Mouse (Mus musculus): Measurements from ENCODE around the gene Fam57b. TPM values are rescaled to one million over a fixed set of nuclear protein-coding genes. Genes with fewer than 3 reads are reported as not detected.

Fam57b gene
- polyA plus RNA-seq, 1 experiment from 2014 or later: 1.1 TPM

DNA sequence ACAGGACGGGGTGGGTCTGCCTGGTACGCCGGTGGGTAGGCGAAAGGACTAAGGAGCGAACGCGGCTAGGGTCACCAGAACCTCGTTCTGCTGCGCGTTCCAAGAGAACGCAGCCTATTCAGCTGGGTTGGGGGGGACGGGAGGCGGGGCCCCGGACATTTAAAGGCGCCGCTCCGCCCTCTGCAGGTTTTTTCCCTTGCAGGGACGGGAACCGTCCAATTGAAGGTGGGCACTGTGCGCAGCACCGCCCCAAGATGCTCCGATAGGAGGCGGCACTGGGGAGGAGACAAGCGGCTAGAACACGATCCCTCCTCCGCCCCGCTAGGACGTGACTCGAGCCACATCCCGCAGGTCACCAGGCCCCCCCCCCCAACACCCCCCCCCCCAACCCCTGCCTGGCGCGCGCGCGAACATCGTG is 1.6 kb downstream of the Fam57b start:
- Histone ChIP-seq H3K27ac (ENCODE audit: low read length) (peak overlapping the region; percentile 98), H3K9ac (replicated peaks; ENCODE audit: low read depth, low read length) (peak overlapping the region; percentile 77), H3K36me3 (ENCODE audit: control insufficient read depth, insufficient read depth, low read length) (peaks cover 33% of the 10 kb centered on the region), H3K9me3 (ENCODE audit: control insufficient read depth, low read depth, low read length) (no peaks in the 10 kb centered on the region), H3K4me3 (ENCODE audit: low read depth, low read length) (peak overlapping the region; percentile 80), H3K4me2 (replicated peaks; ENCODE audit: low read depth, low read length) (peak overlapping the region; percentile 80), H3K4me1 (ENCODE audit: control insufficient read depth, insufficient read depth, low read length) (peaks cover 31% of the 10 kb centered on the region), H3K27me3 (ENCODE audit: control insufficient read depth, insufficient read depth, low read length) (no peaks in the 10 kb centered on the region)
- ATAC-seq (ENCODE audit: insufficient number of reproducible peaks, insufficient read depth, low FRiP score, low read depth): peak; percentile 97
- WGBS: under 1% methylated on average over 30 of the region's 36 CpGs

DNA sequence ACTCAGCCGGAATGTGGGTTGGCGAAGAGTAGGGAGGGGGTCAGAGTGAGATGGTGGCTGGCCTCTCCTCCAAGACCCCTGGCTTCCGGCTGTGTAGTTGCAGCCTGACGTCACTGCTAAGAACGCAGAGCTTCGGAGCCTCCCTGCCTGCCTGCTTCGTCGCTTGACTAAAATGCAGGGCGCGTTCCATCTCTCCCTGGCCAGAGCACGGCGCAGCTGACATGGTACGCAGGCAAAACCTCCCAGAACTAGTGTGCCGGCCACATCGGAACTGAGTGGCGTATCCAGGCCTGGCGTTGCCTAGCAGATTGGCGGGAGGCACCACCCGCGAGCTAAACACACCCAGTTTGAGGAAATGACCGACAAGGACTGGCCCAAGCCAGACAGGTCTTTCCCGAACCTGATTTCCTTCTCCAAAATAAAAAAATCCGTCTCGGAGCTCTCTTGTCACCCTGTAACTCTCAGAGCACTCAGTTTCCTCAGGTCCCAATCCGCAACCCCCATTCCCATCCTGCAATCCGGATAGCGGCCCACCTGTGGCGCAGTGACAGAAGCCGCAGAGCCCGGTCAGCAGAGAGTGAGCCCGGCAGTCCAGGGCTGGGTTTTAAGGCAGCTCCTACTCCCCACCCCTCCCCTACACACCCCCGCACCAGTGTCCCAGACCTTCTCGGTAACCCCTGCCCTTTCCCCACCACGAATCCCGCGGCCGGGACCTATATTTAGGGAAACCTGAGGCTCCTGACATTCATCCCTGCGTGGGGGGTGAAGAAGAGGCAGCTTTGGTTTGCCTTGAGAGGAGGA is 2.2 kb downstream of the Fam57b start:
- H3K4me2 ChIP-seq (replicated peaks; ENCODE audit: low read depth, low read length): peak overlapping the region; percentile 79
- no peaks in the 10 kb centered on the region for H3K27me3 ChIP-seq (ENCODE audit: control insufficient read depth, insufficient read depth, low read length)
- H3K4me1 ChIP-seq (ENCODE audit: control insufficient read depth, insufficient read depth, low read length): peaks cover 32% of the 10 kb centered on the region
- H3K36me3 ChIP-seq (ENCODE audit: control insufficient read depth, insufficient read depth, low read length): peaks cover 27% of the 10 kb centered on the region
- peak overlapping the region; percentile 98 for H3K27ac ChIP-seq (ENCODE audit: low read length)
- H3K4me3 ChIP-seq (ENCODE audit: low read depth, low read length): peak overlapping the region; percentile 80
- WGBS: 1% methylated on average over 36 of the region's 38 CpGs
- ATAC-seq (ENCODE audit: insufficient number of reproducible peaks, insufficient read depth, low FRiP score, low read depth): peak; percentile 87
- no peaks in the 10 kb centered on the region for H3K9me3 ChIP-seq (ENCODE audit: control insufficient read depth, low read depth, low read length)
- H3K9ac ChIP-seq (replicated peaks; ENCODE audit: low read depth, low read length): peak overlapping the region; percentile 41

DNA sequence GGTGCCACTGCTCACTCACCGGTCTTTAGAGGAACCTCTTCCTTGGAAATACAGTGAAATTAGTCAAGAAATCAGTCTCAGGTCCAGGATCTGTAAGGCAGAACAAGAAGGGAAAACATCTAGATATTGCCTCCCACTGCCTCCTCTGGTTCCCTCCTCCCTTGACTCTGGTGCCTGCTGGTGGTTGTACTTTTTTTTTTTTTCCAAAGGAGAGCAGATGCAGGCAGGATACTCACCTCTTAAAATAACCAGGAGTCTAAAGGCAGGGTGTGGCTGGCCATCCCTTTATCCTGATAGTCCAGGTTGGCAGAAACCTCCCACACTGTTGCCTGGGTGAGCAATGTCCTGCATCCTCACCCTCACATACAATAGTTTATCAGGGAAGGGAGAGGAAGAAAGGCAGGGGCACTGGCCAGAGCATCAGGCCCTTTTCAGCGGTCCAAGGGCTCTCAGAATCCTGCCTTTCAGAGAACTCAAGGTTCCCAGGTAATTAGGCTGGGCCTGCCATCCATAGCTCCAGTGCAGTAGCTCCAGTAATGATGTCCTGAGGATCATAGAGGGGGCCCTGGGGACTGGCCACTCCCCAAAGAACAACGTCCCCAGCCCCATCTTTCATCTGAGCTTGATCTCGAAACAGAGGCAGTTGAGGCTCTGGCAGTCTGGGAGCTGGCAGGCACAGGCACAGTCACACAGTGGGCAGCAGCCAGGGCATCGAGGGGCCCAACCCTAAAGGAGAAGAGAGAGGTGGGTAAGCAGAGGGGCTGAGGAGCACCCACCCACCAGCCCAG is 3.0 kb downstream of the Fam57b start:
- WGBS: 51% methylated on average over 5 of the region's 5 CpGs
- H3K4me1 ChIP-seq (ENCODE audit: control insufficient read depth, insufficient read depth, low read length): peaks cover 32% of the 10 kb centered on the region
- ATAC-seq (ENCODE audit: insufficient number of reproducible peaks, insufficient read depth, low FRiP score, low read depth): no peak
- peak overlapping the region; percentile 80 for H3K4me3 ChIP-seq (ENCODE audit: low read depth, low read length)
- H3K27ac ChIP-seq (ENCODE audit: low read length): peak overlapping the region; percentile 98
- peak overlapping the region; percentile 79 for H3K4me2 ChIP-seq (replicated peaks; ENCODE audit: low read depth, low read length)
- H3K9me3 ChIP-seq (ENCODE audit: control insufficient read depth, low read depth, low read length): no peaks in the 10 kb centered on the region
- peak overlapping the region; percentile 41 for H3K9ac ChIP-seq (replicated peaks; ENCODE audit: low read depth, low read length)
- H3K36me3 ChIP-seq (ENCODE audit: control insufficient read depth, insufficient read depth, low read length): peaks cover 19% of the 10 kb centered on the region
- H3K27me3 ChIP-seq (ENCODE audit: control insufficient read depth, insufficient read depth, low read length): no peaks in the 10 kb centered on the region

DNA sequence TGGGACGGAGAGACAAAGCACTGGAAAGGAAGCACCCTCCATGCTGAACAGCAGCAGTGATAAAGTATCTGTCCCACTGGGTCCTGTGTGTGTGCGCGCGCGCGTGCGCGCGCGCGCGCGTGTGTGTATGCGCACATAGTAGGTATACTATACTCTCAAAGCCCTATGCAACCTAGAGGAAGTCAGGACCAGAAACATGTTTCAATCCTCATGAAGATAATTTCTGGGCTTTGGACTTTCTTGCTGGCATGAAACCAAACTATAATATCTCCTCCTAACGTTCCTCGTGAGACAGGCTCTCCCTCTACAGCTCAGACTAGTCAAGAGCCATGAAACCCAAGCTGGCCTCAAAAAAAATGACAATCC is 3.6 kb downstream of the Fam57b start:
- Histone ChIP-seq H3K27me3 (ENCODE audit: control insufficient read depth, insufficient read depth, low read length) (no peaks in the 10 kb centered on the region), H3K9me3 (ENCODE audit: control insufficient read depth, low read depth, low read length) (no peaks in the 10 kb centered on the region), H3K9ac (replicated peaks; ENCODE audit: low read depth, low read length) (no peak overlapping the region), H3K4me1 (ENCODE audit: control insufficient read depth, insufficient read depth, low read length) (peaks cover 32% of the 10 kb centered on the region), H3K27ac (ENCODE audit: low read length) (no peak overlapping the region), H3K36me3 (ENCODE audit: control insufficient read depth, insufficient read depth, low read length) (peaks cover 14% of the 10 kb centered on the region), H3K4me2 (replicated peaks; ENCODE audit: low read depth, low read length) (no peak overlapping the region), H3K4me3 (ENCODE audit: low read depth, low read length) (no peak overlapping the region)
- 91% methylated on average over 16 of the region's 16 CpGs for WGBS
- no peak for ATAC-seq (ENCODE audit: insufficient number of reproducible peaks, insufficient read depth, low FRiP score, low read depth)

DNA sequence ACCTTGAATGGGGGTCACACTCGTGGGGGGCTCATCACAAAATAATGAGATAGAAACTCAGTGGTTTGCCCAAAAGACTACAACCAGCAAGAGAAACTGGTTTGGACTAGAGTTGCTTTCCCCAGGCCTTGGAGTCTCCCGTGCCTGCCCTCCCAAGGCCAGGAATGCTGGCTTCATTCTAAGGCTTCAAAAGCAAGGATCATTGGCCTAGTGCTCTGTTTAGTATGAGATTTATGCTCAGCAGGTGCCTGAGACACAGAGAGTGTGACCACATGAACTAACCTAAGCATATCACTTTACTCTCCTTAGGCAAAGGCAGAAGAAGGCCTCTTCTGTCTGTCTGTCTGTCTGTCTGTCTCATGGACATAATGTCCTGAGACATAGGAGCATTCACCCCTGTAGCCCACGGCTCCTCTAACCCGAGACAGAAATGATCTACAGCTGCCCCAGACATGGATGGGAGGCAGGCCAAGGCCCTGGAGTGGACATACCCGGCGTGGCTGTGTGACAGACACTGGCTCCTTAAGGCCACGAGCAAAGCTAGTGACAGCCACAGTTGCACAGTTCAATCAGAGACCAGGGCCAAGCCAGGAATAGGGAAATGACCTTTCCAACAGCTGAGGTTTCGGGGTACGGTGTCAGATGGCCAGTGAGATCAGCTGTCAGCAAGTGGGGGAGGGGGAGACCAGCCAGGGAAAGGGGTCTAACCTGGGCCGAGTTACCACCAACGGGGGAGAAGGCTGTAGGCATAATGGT is 4.8 kb downstream of the Fam57b start:
- Histone ChIP-seq H3K4me2 (replicated peaks; ENCODE audit: low read depth, low read length) (no peak overlapping the region), H3K27me3 (ENCODE audit: control insufficient read depth, insufficient read depth, low read length) (no peaks in the 10 kb centered on the region), H3K36me3 (ENCODE audit: control insufficient read depth, insufficient read depth, low read length) (peaks cover 2% of the 10 kb centered on the region; the same call in 1 of the 2 replicates), H3K27ac (ENCODE audit: low read length) (peak overlapping the region; percentile 39; the same call in 1 of the 2 replicates), H3K4me1 (ENCODE audit: control insufficient read depth, insufficient read depth, low read length) (peaks cover 29% of the 10 kb centered on the region), H3K9ac (replicated peaks; ENCODE audit: low read depth, low read length) (no peak overlapping the region), H3K4me3 (ENCODE audit: low read depth, low read length) (no peak overlapping the region), H3K9me3 (ENCODE audit: control insufficient read depth, low read depth, low read length) (no peaks in the 10 kb centered on the region)
- no peak for ATAC-seq (ENCODE audit: insufficient number of reproducible peaks, insufficient read depth, low FRiP score, low read depth)
- WGBS: 71% methylated on average over 11 of the region's 11 CpGs

DNA sequence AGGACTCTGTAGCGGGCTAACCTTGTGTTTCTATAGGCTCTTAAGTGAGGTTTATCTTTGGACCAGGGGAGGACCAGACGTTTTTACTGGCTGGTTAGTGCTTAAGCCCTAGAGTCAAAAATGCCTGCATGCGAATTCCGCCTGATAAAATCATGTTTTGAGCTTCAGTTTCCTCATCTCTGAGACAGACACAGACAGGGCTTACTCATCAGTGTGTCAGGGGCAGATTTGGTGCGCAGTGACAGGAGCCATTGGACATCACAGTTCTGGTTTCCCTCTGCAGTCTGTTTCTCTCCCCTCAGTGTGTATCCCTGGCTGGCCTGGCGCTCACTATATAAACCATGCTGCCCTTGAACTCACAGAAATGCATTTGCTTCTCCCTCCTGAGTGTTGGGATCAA is 5.7 kb downstream of the Fam57b start:
- Histone ChIP-seq H3K27me3 (ENCODE audit: control insufficient read depth, insufficient read depth, low read length) (no peaks in the 10 kb centered on the region), H3K4me3 (ENCODE audit: low read depth, low read length) (no peak overlapping the region), H3K27ac (ENCODE audit: low read length) (peak overlapping the region; percentile 58), H3K4me1 (ENCODE audit: control insufficient read depth, insufficient read depth, low read length) (peaks cover 32% of the 10 kb centered on the region), H3K36me3 (ENCODE audit: control insufficient read depth, insufficient read depth, low read length) (no peaks in the 10 kb centered on the region; the same call in 1 of the 2 replicates), H3K9ac (replicated peaks; ENCODE audit: low read depth, low read length) (no peak overlapping the region), H3K4me2 (replicated peaks; ENCODE audit: low read depth, low read length) (no peak overlapping the region), H3K9me3 (ENCODE audit: control insufficient read depth, low read depth, low read length) (no peaks in the 10 kb centered on the region)
- 60% methylated on average over 6 of the region's 6 CpGs for WGBS
- no peak for ATAC-seq (ENCODE audit: insufficient number of reproducible peaks, insufficient read depth, low FRiP score, low read depth)

DNA sequence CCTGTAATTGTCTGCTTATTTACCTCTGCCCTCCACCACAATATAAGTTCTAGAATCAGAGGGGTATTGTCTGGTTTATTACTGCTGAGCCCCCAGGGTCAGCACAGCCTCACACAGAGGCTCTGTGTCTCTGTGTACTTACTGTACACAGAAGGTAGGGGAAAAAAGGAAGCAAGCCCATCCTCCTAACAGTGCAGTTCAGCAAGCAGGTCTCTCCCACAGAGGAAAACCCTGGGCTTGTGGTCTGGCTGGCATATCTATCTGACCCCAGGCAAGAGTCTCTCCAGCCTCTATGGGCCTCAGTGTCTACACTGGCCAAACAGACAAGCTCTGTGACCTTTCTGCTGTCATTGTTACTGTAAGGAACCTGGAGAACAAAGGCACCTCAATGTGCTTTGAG is 6.3 kb downstream of the Fam57b start:
- Histone ChIP-seq H3K36me3 (ENCODE audit: control insufficient read depth, insufficient read depth, low read length) (no peaks in the 10 kb centered on the region; the same call in 1 of the 2 replicates), H3K4me3 (ENCODE audit: low read depth, low read length) (no peak overlapping the region), H3K4me2 (replicated peaks; ENCODE audit: low read depth, low read length) (no peak overlapping the region), H3K9ac (replicated peaks; ENCODE audit: low read depth, low read length) (0 out of 2 replicates have a peak overlapping the region, but pooled peaks have one; percentile 21), H3K27me3 (ENCODE audit: control insufficient read depth, insufficient read depth, low read length) (no peaks in the 10 kb centered on the region), H3K27ac (ENCODE audit: low read length) (peak overlapping the region; percentile 58), H3K9me3 (ENCODE audit: control insufficient read depth, low read depth, low read length) (no peaks in the 10 kb centered on the region), H3K4me1 (ENCODE audit: control insufficient read depth, insufficient read depth, low read length) (peaks cover 36% of the 10 kb centered on the region)
- no peak for ATAC-seq (ENCODE audit: insufficient number of reproducible peaks, insufficient read depth, low FRiP score, low read depth)

DNA sequence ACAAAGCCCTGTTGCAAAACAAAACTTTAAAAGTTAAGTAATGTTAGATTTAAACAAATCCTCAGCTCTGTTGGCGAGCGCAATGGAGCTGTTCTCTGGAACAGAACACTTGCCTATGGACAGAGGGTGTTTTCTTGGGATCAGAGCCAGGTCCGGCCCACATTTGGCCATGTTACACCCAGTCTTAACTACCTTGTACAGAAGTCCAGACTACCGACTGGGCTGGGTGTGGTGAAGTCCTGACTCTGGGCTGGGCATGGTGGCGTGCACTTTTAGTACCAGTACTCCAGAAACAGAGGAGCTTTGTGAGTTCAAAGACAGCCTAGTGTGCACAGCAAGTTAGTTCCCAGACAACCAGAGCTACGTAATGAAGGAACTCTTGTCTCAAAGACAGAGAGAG is 9.5 kb downstream of the Fam57b start:
- H3K4me2 ChIP-seq (replicated peaks; ENCODE audit: low read depth, low read length): no peak overlapping the region
- H3K36me3 ChIP-seq (ENCODE audit: control insufficient read depth, insufficient read depth, low read length): no peaks in the 10 kb centered on the region; the same call in 1 of the 2 replicates
- no peaks in the 10 kb centered on the region for H3K27me3 ChIP-seq (ENCODE audit: control insufficient read depth, insufficient read depth, low read length)
- peaks cover 22% of the 10 kb centered on the region for H3K4me1 ChIP-seq (ENCODE audit: control insufficient read depth, insufficient read depth, low read length)
- no peak for ATAC-seq (ENCODE audit: insufficient number of reproducible peaks, insufficient read depth, low FRiP score, low read depth)
- H3K9me3 ChIP-seq (ENCODE audit: control insufficient read depth, low read depth, low read length): no peaks in the 10 kb centered on the region
- 65% methylated on average over 6 of the region's 6 CpGs for WGBS
- H3K9ac ChIP-seq (replicated peaks; ENCODE audit: low read depth, low read length): no peak overlapping the region
- H3K4me3 ChIP-seq (ENCODE audit: low read depth, low read length): no peak overlapping the region
- no peak overlapping the region for H3K27ac ChIP-seq (ENCODE audit: low read length)
